Mouse (Mus musculus): ENCODE data around the gene Prkar1b.

DNA sequence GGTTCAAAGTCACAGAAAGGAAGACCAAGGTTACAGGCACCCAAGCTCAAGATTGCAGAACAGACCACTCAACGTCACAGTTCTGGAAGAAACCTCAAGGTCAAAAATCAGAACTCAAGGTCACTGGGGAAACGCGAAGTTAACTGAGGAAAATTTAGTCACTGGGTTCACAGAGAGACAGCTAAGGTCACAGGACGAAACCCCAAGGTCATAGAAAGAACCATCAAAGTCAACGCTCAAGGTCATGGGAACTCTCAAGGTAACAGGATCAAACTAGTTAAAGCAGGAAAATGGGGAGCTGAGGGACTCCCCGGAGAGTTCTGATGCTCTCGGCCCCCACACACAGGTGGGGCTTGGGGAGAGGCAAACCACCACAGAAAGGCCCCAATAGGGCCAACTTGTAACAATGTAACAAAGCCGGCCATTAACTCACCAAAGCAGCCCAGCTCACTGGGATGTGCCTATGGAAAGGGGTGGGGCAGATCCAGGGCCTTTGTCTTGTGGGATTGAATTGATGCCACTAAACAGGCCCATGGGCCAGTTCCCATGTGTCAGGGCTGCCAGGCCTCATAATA lies 174.8 kb downstream of the Prkar1b start:
- TF ChIP-seq GATA1 (IDR thresholded peaks at IDR 0.05; ENCODE audit: borderline replicate concordance, low read length) (no peak), FLI1 (IDR thresholded peaks at IDR 0.05; ENCODE audit: low read length) (no peak)
